Comparison of ENCODE assay signal across 10 mouse cellular contexts in genomic region chr5:125170107-125170842, GRCm38 (mm10). TPM values are rescaled to one million over a fixed set of nuclear protein-coding genes. Genes with fewer than 3 reads are reported as not detected.
DNase-seq lines count a peak whose midpoint lies in the region; ATAC-seq and TF ChIP-seq lines count a peak whose summit lies in the region.
"Had no signal": no experiment of that assay in that cellular context is flagged by ENCODE, and none has a peak within 500 bp of the region (broad histone marks: within the 10 kb centered on the region; RNA-seq: fewer than 3 reads in every experiment).

No protein-coding gene starts in this region.

- H3K4me3 ChIP-seq in heart, embryonic 13.5 days: no peak overlapping the region
- H3K4me3 ChIP-seq in forebrain, embryonic 16.5 days (replicated peaks; ENCODE audit: low read length): no peak overlapping the region
- no peak overlapping the region for H3K4me3 ChIP-seq in lung, postnatal 0 days (ENCODE audit: low read depth, low read length)
- no peak overlapping the region for H3K4me3 ChIP-seq in intestine, embryonic 16.5 days (ENCODE audit: low read length)

- no peak for TF ChIP-seq CTCF in lung, postnatal 0 days (IDR thresholded peaks at IDR 0.05)

- H3K9ac ChIP-seq in heart, embryonic 13.5 days: 0 out of 2 replicates have a peak overlapping the region, but pooled peaks have one; percentile 8
- no peak overlapping the region for H3K9ac ChIP-seq in forebrain, embryonic 16.5 days (replicated peaks; ENCODE audit: low read depth, low read length)
- no peak overlapping the region for H3K9ac ChIP-seq in lung, postnatal 0 days (replicated peaks; ENCODE audit: low read depth)
- H3K9ac ChIP-seq in intestine, embryonic 16.5 days (ENCODE audit: low read depth, low read length): no peak overlapping the region

- no peak for TF ChIP-seq EP300 in lung, postnatal 0 days (IDR thresholded peaks at IDR 0.05)

- no peaks in the 10 kb centered on the region for H3K9me3 ChIP-seq in heart, embryonic 13.5 days
- no peaks in the 10 kb centered on the region for H3K9me3 ChIP-seq in forebrain, embryonic 16.5 days (ENCODE audit: control insufficient read depth, low read length)
- H3K9me3 ChIP-seq in lung, postnatal 0 days (ENCODE audit: low read length): no peaks in the 10 kb centered on the region
- no peaks in the 10 kb centered on the region for H3K9me3 ChIP-seq in intestine, embryonic 16.5 days (ENCODE audit: control insufficient read depth, low read length)

- no peak overlapping the region for H3K27ac ChIP-seq in heart, embryonic 13.5 days (replicated peaks)
- H3K27ac ChIP-seq in forebrain, embryonic 16.5 days (ENCODE audit: low read length): peak overlapping the region; percentile 8; the same call in 1 of the 2 replicates
- no peak overlapping the region for H3K27ac ChIP-seq in lung, postnatal 0 days (ENCODE audit: low read length)
- H3K27ac ChIP-seq in intestine, embryonic 16.5 days (ENCODE audit: low read length): no peak overlapping the region

- ATAC-seq in heart, embryonic 13.5 days (ENCODE audit: extremely low read depth, insufficient number of reproducible peaks, low FRiP score, low TSS enrichment): no peak
- no peak for ATAC-seq in forebrain, embryonic 16.5 days
- no peak for ATAC-seq in lung, postnatal 0 days
- no peak for ATAC-seq in intestine, embryonic 16.5 days

- peaks cover 97% of the 10 kb centered on the region for H3K4me1 ChIP-seq in heart, embryonic 13.5 days
- peaks cover 72% of the 10 kb centered on the region for H3K4me1 ChIP-seq in forebrain, embryonic 16.5 days (replicated peaks; ENCODE audit: control insufficient read depth, insufficient read depth, low read length)
- peaks cover 47% of the 10 kb centered on the region for H3K4me1 ChIP-seq in lung, postnatal 0 days (ENCODE audit: insufficient read depth, low read depth, low read length)
- H3K4me1 ChIP-seq in intestine, embryonic 16.5 days (ENCODE audit: control insufficient read depth, insufficient read depth, low read length): peaks cover 67% of the 10 kb centered on the region

- no peak for DNase-seq in heart, postnatal 14 days
- DNase-seq in retina, postnatal 1 day: peak; percentile 74
- DNase-seq in retina, embryonic 14.5 days (ENCODE audit: low spot score): no peak
- no peak for DNase-seq in lung, postnatal 0 days (ENCODE audit: low spot score)
- DNase-seq: gastrocnemius, postnatal 36 days; kidney, adult 8-10 months had no signal

- intact Hi-C loops in heart, postnatal 14 days (cut with DNase I): no loop called here

- 74% methylated on average over 11 of the region's 11 CpGs for WGBS in heart, embryonic 13.5 days
- WGBS in forebrain, embryonic 16.5 days: 65% methylated on average over 11 of the region's 11 CpGs
- 76% methylated on average over 11 of the region's 11 CpGs for WGBS in lung, postnatal 0 days
- 77% methylated on average over 11 of the region's 11 CpGs for WGBS in intestine, embryonic 16.5 days

- no peaks in the 10 kb centered on the region for H3K36me3 ChIP-seq in heart, embryonic 13.5 days
- no peaks in the 10 kb centered on the region for H3K36me3 ChIP-seq in forebrain, embryonic 16.5 days (ENCODE audit: control insufficient read depth, insufficient read depth)
- H3K36me3 ChIP-seq in lung, postnatal 0 days (ENCODE audit: insufficient read depth, low read length): no peaks in the 10 kb centered on the region
- H3K36me3 ChIP-seq in intestine, embryonic 16.5 days (ENCODE audit: control insufficient read depth, insufficient read depth, low read length): no peaks in the 10 kb centered on the region

- H3K4me2 ChIP-seq in heart, embryonic 13.5 days: no peak overlapping the region
- no peak overlapping the region for H3K4me2 ChIP-seq in forebrain, embryonic 16.5 days (ENCODE audit: low read length)
- no peak overlapping the region for H3K4me2 ChIP-seq in lung, postnatal 0 days (replicated peaks; ENCODE audit: low read depth, low read length)
- no peak overlapping the region for H3K4me2 ChIP-seq in intestine, embryonic 16.5 days (ENCODE audit: low read depth, low read length)
- H3K4me2 ChIP-seq: midbrain, embryonic 11.5 days had no signal

- H3K27me3 ChIP-seq in heart, embryonic 13.5 days (replicated peaks): no peaks in the 10 kb centered on the region
- H3K27me3 ChIP-seq in forebrain, embryonic 16.5 days (replicated peaks; ENCODE audit: control insufficient read depth, insufficient read depth, low read length): no peaks in the 10 kb centered on the region
- H3K27me3 ChIP-seq in lung, postnatal 0 days (replicated peaks; ENCODE audit: insufficient read depth, low read length): no peaks in the 10 kb centered on the region
- H3K27me3 ChIP-seq in intestine, embryonic 16.5 days (replicated peaks; ENCODE audit: control insufficient read depth, insufficient read depth, low read length): no peaks in the 10 kb centered on the region

RNA-seq across cellular contexts. Expression of gene Ncor2, which starts 8.7 kb away (rescaled TPM):
- 16.5 and 17.0 TPM in 2 replicates for polyA plus RNA-seq in heart, embryonic 13.5 days (2015; fragmentation: Nextera tagmentation; extraction: Ambion mirVana)
- 10 to 100 TPM; 89.1 to 98.5 TPM for total RNA-seq in heart, postnatal 14 days (2021)
- polyA plus RNA-seq in forebrain, embryonic 16.5 days (2015; fragmentation: Nextera tagmentation; extraction: Ambion mirVana): 26.5 and 27.1 TPM in 2 replicates
- 20.2 and 23.9 TPM in 2 replicates for polyA plus RNA-seq in lung, postnatal 0 days (2015; fragmentation: Nextera tagmentation; extraction: Ambion mirVana)
- polyA plus RNA-seq in intestine, embryonic 16.5 days (2015; fragmentation: Nextera tagmentation; extraction: Ambion mirVana): 13.1 and 14.4 TPM in 2 replicates
